8 mouse cellular contexts compared by ENCODE assay signal in genomic region chr12:4840741-4841140, GRCm38 (mm10). TPM values are rescaled to one million over a fixed set of nuclear protein-coding genes. Genes with fewer than 3 reads are reported as not detected.
DNase-seq lines count a peak whose midpoint lies in the region; ATAC-seq lines count a peak whose summit lies in the region.

No protein-coding gene starts in this region.

- peak overlapping the region; percentile 71 for H3K9ac ChIP-seq in embryonic facial prominence, embryonic 11.5 days (replicated peaks; ENCODE audit: low read length)
- peak overlapping the region; percentile 81 for H3K9ac ChIP-seq in hindbrain, embryonic 13.5 days

- WGBS in embryonic facial prominence, embryonic 11.5 days: under 1% methylated on average over 11 of the region's 11 CpGs
- 3% methylated on average over 11 of the region's 11 CpGs for WGBS in hindbrain, embryonic 13.5 days

- no peaks in the 10 kb centered on the region for H3K9me3 ChIP-seq in embryonic facial prominence, embryonic 11.5 days (replicated peaks; ENCODE audit: control insufficient read depth, low read length)
- H3K9me3 ChIP-seq in hindbrain, embryonic 13.5 days: no peaks in the 10 kb centered on the region

- no peaks in the 10 kb centered on the region for H3K36me3 ChIP-seq in embryonic facial prominence, embryonic 11.5 days (replicated peaks; ENCODE audit: control insufficient read depth, insufficient read depth, low read depth, low read length)
- H3K36me3 ChIP-seq in hindbrain, embryonic 13.5 days: no peaks in the 10 kb centered on the region

- intact Hi-C loops in left cerebral cortex, postnatal 14 days (cut with DNase I): loop anchor here (5.0 kb wide), 1 partner anchor 77 kb away; the partner anchor contains the start of gene Atad2b

- H3K27ac ChIP-seq in embryonic facial prominence, embryonic 11.5 days (replicated peaks; ENCODE audit: low read depth, low read length): no peak overlapping the region
- no peak overlapping the region for H3K27ac ChIP-seq in hindbrain, embryonic 13.5 days

- peak overlapping the region; percentile 90 for H3K4me2 ChIP-seq in embryonic facial prominence, embryonic 11.5 days (ENCODE audit: low read depth, low read length)
- peak overlapping the region; percentile 86 for H3K4me2 ChIP-seq in hindbrain, embryonic 13.5 days

- H3K4me3 ChIP-seq in embryonic facial prominence, embryonic 11.5 days (ENCODE audit: low read depth, low read length): peak overlapping the region; percentile 74
- peak overlapping the region; percentile 78 for H3K4me3 ChIP-seq in hindbrain, embryonic 13.5 days

- DNase-seq in lung, adult 18-20 months: peak; percentile 20 to 33
- no peak for DNase-seq in lung, postnatal 14 days
- DNase-seq in embryonic facial prominence, embryonic 11.5 days (ENCODE audit: low spot score): no peak
- peak; percentile 24 for DNase-seq in lung, postnatal 36 days
- no peak for DNase-seq in spleen, postnatal 10 days (ENCODE audit: low spot score in 2 of 2)
- no peak for DNase-seq in left cerebral cortex, postnatal 14 days (ENCODE audit: low spot score in 2 of 2)
- DNase-seq in frontal cortex, postnatal 36 days (ENCODE audit: low spot score in 2 of 2): no peak

- ATAC-seq in embryonic facial prominence, embryonic 11.5 days (replicated peaks; ENCODE audit: insufficient number of reproducible peaks, low FRiP score, low TSS enrichment, low read depth): peak; percentile 7; the same call in 1 of the 2 replicates
- no peak for ATAC-seq in hindbrain, embryonic 13.5 days (ENCODE audit: low FRiP score)

- H3K27me3 ChIP-seq in embryonic facial prominence, embryonic 11.5 days (ENCODE audit: control insufficient read depth, insufficient read depth, low read length): no peaks in the 10 kb centered on the region; the same call in 1 of the 2 replicates
- H3K27me3 ChIP-seq in hindbrain, embryonic 13.5 days: peaks cover 18% of the 10 kb centered on the region

- H3K4me1 ChIP-seq in embryonic facial prominence, embryonic 11.5 days (ENCODE audit: control insufficient read depth, insufficient read depth, low read length): no peaks in the 10 kb centered on the region
- H3K4me1 ChIP-seq in hindbrain, embryonic 13.5 days (replicated peaks): peaks cover 24% of the 10 kb centered on the region

RNA-seq across cellular contexts. Expression of gene Fkbp1b, which starts 0.7 kb away (rescaled TPM):
- polyA plus RNA-seq in embryonic facial prominence, embryonic 11.5 days (2014; fragmentation: Nextera tagmentation; extraction: Ambion mirVana): 9.4 and 16.5 TPM in 2 replicates
- polyA plus RNA-seq in hindbrain, embryonic 13.5 days (2015; fragmentation: Nextera tagmentation; extraction: Ambion mirVana): 38.3 and 38.8 TPM in 2 replicates
- total RNA-seq in left cerebral cortex, postnatal 14 days (2021): 10 to 100 TPM; 63.5 to 91.4 TPM

RNA-seq across cellular contexts. Expression of gene Wdcp, which starts 2.4 kb away (rescaled TPM):
- polyA plus RNA-seq in embryonic facial prominence, embryonic 11.5 days (2014; fragmentation: Nextera tagmentation; extraction: Ambion mirVana): 15.8 and 16.5 TPM in 2 replicates
- polyA plus RNA-seq in hindbrain, embryonic 13.5 days (2015; fragmentation: Nextera tagmentation; extraction: Ambion mirVana): 15.5 and 16.8 TPM in 2 replicates
- 10 to 100 TPM; 10.6 to 11.5 TPM for total RNA-seq in left cerebral cortex, postnatal 14 days (2021)

RNA-seq across cellular contexts. Expression of gene Sf3b6, which starts 23.4 kb away (rescaled TPM):
- 363 and 371 TPM in 2 replicates for polyA plus RNA-seq in embryonic facial prominence, embryonic 11.5 days (2014; fragmentation: Nextera tagmentation; extraction: Ambion mirVana)
- polyA plus RNA-seq in hindbrain, embryonic 13.5 days (2015; fragmentation: Nextera tagmentation; extraction: Ambion mirVana): 273 and 274 TPM in 2 replicates
- 10 to 100 TPM; 85.2 to 88.0 TPM for total RNA-seq in left cerebral cortex, postnatal 14 days (2021)

RNA-seq across cellular contexts. Expression of gene Mfsd2b, which starts 33.4 kb away (rescaled TPM):
- polyA plus RNA-seq in embryonic facial prominence, embryonic 11.5 days (2014; fragmentation: Nextera tagmentation; extraction: Ambion mirVana): 4.2 and 5.0 TPM in 2 replicates
- polyA plus RNA-seq in hindbrain, embryonic 13.5 days (2015; fragmentation: Nextera tagmentation; extraction: Ambion mirVana): 2.6 and 2.8 TPM in 2 replicates
- 1 to 10 TPM in 1 of 2 experiments, under 1 TPM in 1; 0.81 to 1.0 TPM for total RNA-seq in left cerebral cortex, postnatal 14 days (2021)

Comparison
In these comparisons a context has a peak if more than half of its experiments do, and no peak if none do; other contexts are left out.
1. DNase-seq: peak in lung, adult 18-20 months (2 of 2) and lung, postnatal 36 days (single experiment); none in lung, postnatal 14 days (single experiment), embryonic facial prominence, embryonic 11.5 days (single experiment), spleen, postnatal 10 days (0 of 2), left cerebral cortex, postnatal 14 days (0 of 2) and frontal cortex, postnatal 36 days (0 of 2).